Mouse (Mus musculus) heart, embryonic 16.5 days (tissue): ENCODE measurements around the gene Chid1. TPM values are rescaled to one million over a fixed set of nuclear protein-coding genes. Genes with fewer than 3 reads are reported as not detected.

ENCODE experiments used
- ATAC-seq: fragments of 200-750 bp; cut with Nextera tagmentation; replicated peaks from 2 replicates; pipeline ENCODE4 v1.8.0; 2017; ENCODE audit warnings: moderate number of reproducible peaks; ENCODE audit not compliant: insufficient read depth, low FRiP score; ENCODE audit errors: extremely low read depth
- H3K27ac ChIP-seq: fragments of 300-500 bp; sonication (generic); 2 replicates; pipeline ENCODE4 v1.5.1; 2014; ENCODE audit warnings: mild to moderate bottlenecking, low read length, control low read depth, moderate library complexity
- H3K27me3 ChIP-seq: fragments of 300-500 bp; sonication (generic); 2 replicates; pipeline ENCODE4 v1.6.1; 2014; ENCODE audit warnings: low read length, mixed read lengths; ENCODE audit not compliant: control insufficient read depth, insufficient read depth
- H3K36me3 ChIP-seq: fragments of 300-500 bp; sonication (generic); 2 replicates; pipeline ENCODE4 v1.6.1; 2014; ENCODE audit not compliant: control insufficient read depth, insufficient read depth
- H3K4me1 ChIP-seq: fragments of 300-500 bp; sonication (generic); 2 replicates; pipeline ENCODE4 v1.6.1; 2014; ENCODE audit warnings: low read length, mixed read lengths; ENCODE audit not compliant: control insufficient read depth, insufficient read depth
- H3K4me2 ChIP-seq: fragments of 300-500 bp; sonication (generic); 2 replicates; pipeline ENCODE4 v1.6.1; 2014; ENCODE audit warnings: low read depth, mild to moderate bottlenecking, control low read depth, low read length
- H3K4me3 ChIP-seq: fragments of 300-500 bp; sonication (generic); 2 replicates; pipeline ENCODE4 v1.5.1; 2014; ENCODE audit warnings: mild to moderate bottlenecking, control low read depth, low read length
- H3K9ac ChIP-seq: fragments of 300-500 bp; sonication (generic); 2 replicates; pipeline ENCODE4 v1.6.1; 2014; ENCODE audit warnings: low read length, control low read depth
- H3K9me3 ChIP-seq: fragments of 300-500 bp; sonication (generic); replicated peaks from 2 replicates; pipeline ENCODE4 v1.6.1; 2016; ENCODE audit warnings: low read length; ENCODE audit not compliant: control insufficient read depth
- WGBS: fragments of 180-500 bp; shearing (Covaris S2); extraction: QIAGEN DNeasy Blood & Tissue Kit; methylation state at CpG from one replicate; pipeline ENCODE4 v1.1.7; 2014; 5-methylcytosine and 5-hydroxymethylcytosine counted together
- polyA plus RNA-seq: library from polyadenylated mRNA; unstranded; fragments of >200 nt; fragmentation: Nextera tagmentation; extraction: Ambion mirVana; gene quantifications from 2 replicates; pipeline ENCODE4 v1.2.1, GENCODE M21; 2015

The Chid1 gene
- polyA plus RNA-seq, 1 experiment from 2014 or later = 33.3 TPM

- no peak for ATAC-seq
- Histone ChIP-seq H3K9ac (no peak overlapping the region), H3K27ac (no peak overlapping the region), H3K9me3 (no peaks in the 10 kb centered on the region), H3K4me3 (no peak overlapping the region), H3K36me3 (no peaks in the 10 kb centered on the region), H3K27me3 (no peaks in the 10 kb centered on the region), H3K4me2 (no peak overlapping the region), H3K4me1 (peaks cover 22% of the 10 kb centered on the region)
- WGBS = 80% methylated on average over 4 of the region's 4 CpGs
Measured at GRCm38 (mm10) chr7:141541681-141542080, 2.0 kb upstream of the Chid1 start.

GRCm38 (mm10) chr7:141540312-141541081 lies 840 bp upstream of the Chid1 start:
- H3K27me3 ChIP-seq = no peaks in the 10 kb centered on the region
- peak overlapping the region; percentile 34 for H3K27ac ChIP-seq
- 50% methylated on average over 13 of the region's 13 CpGs for WGBS
- peak overlapping the region; percentile 78 for H3K9ac ChIP-seq
- H3K36me3 ChIP-seq = no peaks in the 10 kb centered on the region
- 0 out of 2 replicates have a peak, but pooled peaks have one; percentile 4 for ATAC-seq
- H3K4me2 ChIP-seq = peak overlapping the region; percentile 92
- no peaks in the 10 kb centered on the region for H3K9me3 ChIP-seq
- peaks cover 22% of the 10 kb centered on the region for H3K4me1 ChIP-seq
- H3K4me3 ChIP-seq = peak overlapping the region; percentile 80

- H3K27ac ChIP-seq = peak overlapping the region; percentile 85
- H3K4me2 ChIP-seq = peak overlapping the region; percentile 92
- peaks cover 16% of the 10 kb centered on the region for H3K4me1 ChIP-seq
- WGBS = 11% methylated on average over 18 of the region's 18 CpGs
- no peaks in the 10 kb centered on the region for H3K27me3 ChIP-seq
- no peaks in the 10 kb centered on the region for H3K36me3 ChIP-seq
- peak overlapping the region; percentile 78 for H3K9ac ChIP-seq
- peak overlapping the region; percentile 80 for H3K4me3 ChIP-seq
- ATAC-seq = peak; percentile 10; the same call in 1 of the 2 replicates
- H3K9me3 ChIP-seq = no peaks in the 10 kb centered on the region
Measured at GRCm38 (mm10) chr7:141538852-141539555, 653 bp downstream of the Chid1 start.

GRCm38 (mm10) chr7:141535570-141535969 lies 4.1 kb downstream of the Chid1 start:
- WGBS = 60% methylated on average over 1 of the region's 1 CpGs

GRCm38 (mm10) chr7:141525580-141525925 lies 14.1 kb downstream of the Chid1 start:
- Histone ChIP-seq H3K4me2 (no peak overlapping the region), H3K9ac (no peak overlapping the region), H3K36me3 (peaks cover 20% of the 10 kb centered on the region), H3K9me3 (no peaks in the 10 kb centered on the region), H3K27me3 (no peaks in the 10 kb centered on the region), H3K4me1 (no peaks in the 10 kb centered on the region), H3K4me3 (no peak overlapping the region), H3K27ac (no peak overlapping the region)
- 85% methylated on average over 4 of the region's 4 CpGs for WGBS
- ATAC-seq = no peak

More at GRCm38 (mm10) chr7:141535570-141535969, 4.1 kb downstream of the Chid1 start:
- no peak overlapping the region for H3K4me2 ChIP-seq
- H3K27me3 ChIP-seq = no peaks in the 10 kb centered on the region
- no peak overlapping the region for H3K27ac ChIP-seq
- peaks cover 4% of the 10 kb centered on the region; the same call in 1 of the 2 replicates for H3K36me3 ChIP-seq
- no peak for ATAC-seq
- no peak overlapping the region for H3K9ac ChIP-seq
- H3K4me3 ChIP-seq = no peak overlapping the region
- peaks cover 16% of the 10 kb centered on the region for H3K4me1 ChIP-seq
- no peaks in the 10 kb centered on the region for H3K9me3 ChIP-seq

- 55% methylated on average over 6 of the region's 6 CpGs for WGBS
- Histone ChIP-seq H3K9me3 (no peaks in the 10 kb centered on the region), H3K27ac (no peak overlapping the region), H3K9ac (no peak overlapping the region), H3K4me3 (no peak overlapping the region), H3K4me1 (peaks cover 3% of the 10 kb centered on the region; the same call in 1 of the 2 replicates), H3K4me2 (no peak overlapping the region), H3K27me3 (no peaks in the 10 kb centered on the region), H3K36me3 (peaks cover 20% of the 10 kb centered on the region)
- ATAC-seq = peak; percentile 56; the same call in 1 of the 2 replicates
Measured at GRCm38 (mm10) chr7:141524760-141525579, 14.7 kb downstream of the Chid1 start.

GRCm38 (mm10) chr7:141524271-141524670 lies 15.4 kb downstream of the Chid1 start:
- Histone ChIP-seq H3K27me3 (no peaks in the 10 kb centered on the region), H3K4me3 (no peak overlapping the region), H3K27ac (no peak overlapping the region), H3K4me1 (peaks cover 9% of the 10 kb centered on the region), H3K9ac (no peak overlapping the region), H3K4me2 (no peak overlapping the region), H3K36me3 (peaks cover 20% of the 10 kb centered on the region), H3K9me3 (no peaks in the 10 kb centered on the region)
- no peak for ATAC-seq
- WGBS = 83% methylated on average over 4 of the region's 4 CpGs

GRCm38 (mm10) chr7:141523007-141523406 lies 16.6 kb downstream of the Chid1 start:
- Histone ChIP-seq H3K36me3 (peaks cover 12% of the 10 kb centered on the region), H3K4me3 (no peak overlapping the region), H3K4me2 (no peak overlapping the region), H3K9ac (no peak overlapping the region), H3K4me1 (peaks cover 19% of the 10 kb centered on the region), H3K27me3 (no peaks in the 10 kb centered on the region), H3K9me3 (no peaks in the 10 kb centered on the region), H3K27ac (no peak overlapping the region)
- WGBS = 41% methylated on average over 4 of the region's 4 CpGs
- no peak for ATAC-seq
